Comparison of ENCODE assay signal across 24 mouse cellular contexts in the genomic region with DNA sequence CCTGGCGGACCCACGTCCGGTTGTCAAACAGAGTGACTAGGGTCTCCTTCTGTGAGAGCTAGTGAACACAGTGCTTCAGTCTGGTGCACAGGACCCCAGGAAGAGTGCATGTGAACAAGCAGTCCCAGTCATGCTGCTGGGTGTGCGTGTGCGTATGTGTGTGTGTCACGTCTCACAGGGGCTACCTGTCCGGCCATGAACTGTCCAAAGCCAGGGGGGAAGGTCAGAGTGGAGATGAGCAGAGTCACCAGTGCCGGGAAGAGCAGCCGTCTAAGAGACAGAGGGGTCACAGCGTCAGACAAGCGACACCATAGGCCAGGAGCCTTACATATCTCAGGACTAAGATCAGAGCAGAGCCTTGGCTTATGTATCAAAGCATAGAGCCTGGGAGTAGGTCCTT. TPM values are rescaled to one million over a fixed set of nuclear protein-coding genes. Genes with fewer than 3 reads are reported as not detected.
"Had no signal": no experiment of that assay in that cellular context is flagged by ENCODE, and none has a peak within 500 bp of the region (broad histone marks: within the 10 kb centered on the region; RNA-seq: fewer than 3 reads in every experiment).

No protein-coding gene starts in this region.

- H3K4me3 ChIP-seq: heart, adult 2 months; heart, embryonic 13.5 days; heart, embryonic 15.5 days; hindbrain, embryonic 13.5 days; intestine, embryonic 15.5 days; layer of hippocampus, adult 2 months; left cerebral cortex, adult 2 months; limb, embryonic 10.5 days; limb, embryonic 12.5 days had no signal

- H3K9me3 ChIP-seq: heart, embryonic 13.5 days; heart, embryonic 15.5 days; hindbrain, embryonic 13.5 days; intestine, embryonic 15.5 days; limb, embryonic 10.5 days; limb, embryonic 12.5 days had no signal

- H3K27me3 ChIP-seq: heart, embryonic 13.5 days; heart, embryonic 15.5 days; hindbrain, embryonic 13.5 days; intestine, embryonic 15.5 days; limb, embryonic 12.5 days had no signal

- H3K36me3 ChIP-seq: heart, embryonic 15.5 days had no signal

- H3K4me2 ChIP-seq: heart, embryonic 11.5 days; heart, embryonic 13.5 days; heart, embryonic 15.5 days; hindbrain, embryonic 13.5 days; intestine, embryonic 15.5 days; limb, embryonic 12.5 days had no signal

- ATAC-seq: hindbrain, embryonic 16.5 days; inflammation-experienced regulatory T-cells, adult 6 months; intestine, embryonic 15.5 days; intestine, postnatal 0 days had no signal

- DNase-seq: gastrocnemius, postnatal 14 days; gastrocnemius, postnatal 36 days; heart, adult 2 months; heart, postnatal 14 days; heart, postnatal 36 days; kidney, adult 18-20 months; kidney, adult 8-10 months; kidney, postnatal 10 days; kidney, postnatal 25 days; kidney, postnatal 4 days; lung, adult 2 months had no signal

- H3K27ac ChIP-seq: heart, adult 2 months; heart, embryonic 13.5 days; heart, embryonic 15.5 days; hindbrain, embryonic 13.5 days; intestine, embryonic 15.5 days; layer of hippocampus, adult 2 months; left cerebral cortex, adult 2 months; limb, embryonic 10.5 days; limb, embryonic 12.5 days had no signal

- H3K9ac ChIP-seq: heart, embryonic 13.5 days; heart, embryonic 15.5 days; intestine, embryonic 15.5 days; limb, embryonic 12.5 days had no signal

RNA-seq across cellular contexts. Expression of a gene that starts 22.6 kb away (rescaled TPM):
- total RNA-seq: hematopoietic stem cell, adult 5-6 weeks had no signal
- polyA plus RNA-seq: inflammation-experienced regulatory T-cells, adult 6 months had no signal

RNA-seq across cellular contexts. Expression of a gene that starts 23.9 kb away (rescaled TPM):
- total RNA-seq: hematopoietic stem cell, adult 5-6 weeks had no signal
- polyA plus RNA-seq: inflammation-experienced regulatory T-cells, adult 6 months had no signal
